ENCODE assay signal across 11 mouse cellular contexts in the genomic region with DNA sequence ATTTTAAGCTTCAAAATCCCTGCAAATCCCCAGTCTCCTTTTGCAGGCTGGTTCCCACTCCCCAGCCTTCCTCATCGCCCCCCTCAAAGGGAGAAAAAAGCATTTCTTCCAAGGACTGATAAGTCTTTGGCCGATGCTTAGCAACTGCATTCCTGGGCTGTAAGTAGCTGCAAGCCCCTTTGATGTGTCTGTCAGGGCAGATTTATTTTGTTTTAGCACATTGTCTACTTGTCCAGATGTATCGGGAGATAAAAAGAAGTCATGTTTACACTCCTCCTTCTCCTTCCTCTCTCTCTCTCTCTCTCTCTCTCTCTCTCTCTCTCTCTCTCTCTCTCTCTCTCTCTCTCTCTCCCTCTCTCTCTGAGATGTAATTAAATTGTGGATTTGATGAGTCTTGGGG.
DNase-seq lines count a peak whose midpoint lies in the region; ATAC-seq lines count a peak whose summit lies in the region.
"Had no signal": no experiment of that assay in that cellular context is flagged by ENCODE, and none has a peak within 500 bp of the region (broad histone marks: within the 10 kb centered on the region; RNA-seq: fewer than 3 reads in every experiment).

No protein-coding gene starts in this region.

- H3K27ac ChIP-seq in forebrain, embryonic 11.5 days (ENCODE audit: low read depth, low read length), result peak overlapping the region; percentile 52
- H3K27ac ChIP-seq in forebrain, embryonic 15.5 days (replicated peaks), result no peak overlapping the region
- peak overlapping the region; percentile 78 for H3K27ac ChIP-seq in lung, embryonic 15.5 days
- no peak overlapping the region for H3K27ac ChIP-seq in intestine, embryonic 16.5 days (ENCODE audit: low read length)
- H3K27ac ChIP-seq in stomach, embryonic 15.5 days, result peak overlapping the region; percentile 42; the same call in 1 of the 2 replicates

- H3K9me3 ChIP-seq in forebrain, embryonic 11.5 days (ENCODE audit: control insufficient read depth, low read length), result no peaks in the 10 kb centered on the region
- no peaks in the 10 kb centered on the region for H3K9me3 ChIP-seq in forebrain, embryonic 15.5 days
- H3K9me3 ChIP-seq in lung, embryonic 15.5 days, result no peaks in the 10 kb centered on the region
- H3K9me3 ChIP-seq in intestine, embryonic 16.5 days (ENCODE audit: control insufficient read depth, low read length), result no peaks in the 10 kb centered on the region
- no peaks in the 10 kb centered on the region for H3K9me3 ChIP-seq in stomach, embryonic 15.5 days

- H3K4me1 ChIP-seq in forebrain, embryonic 11.5 days (replicated peaks; ENCODE audit: control insufficient read depth, insufficient read depth, low read length), result peaks cover 2% of the 10 kb centered on the region; the same call in 1 of the 2 replicates
- H3K4me1 ChIP-seq in forebrain, embryonic 15.5 days, result peaks cover 9% of the 10 kb centered on the region
- peaks cover 58% of the 10 kb centered on the region for H3K4me1 ChIP-seq in lung, embryonic 15.5 days
- peaks cover 32% of the 10 kb centered on the region for H3K4me1 ChIP-seq in intestine, embryonic 16.5 days (ENCODE audit: control insufficient read depth, insufficient read depth, low read length)
- H3K4me1 ChIP-seq in stomach, embryonic 15.5 days, result peaks cover 26% of the 10 kb centered on the region

- ATAC-seq in forebrain, embryonic 11.5 days (replicated peaks; ENCODE audit: low FRiP score), result no peak
- no peak for ATAC-seq in forebrain, embryonic 15.5 days (replicated peaks)
- peak; percentile 51; the same call in 1 of the 2 replicates for ATAC-seq in lung, embryonic 15.5 days (ENCODE audit: borderline replicate concordance, extremely low read depth, low FRiP score, low TSS enrichment)
- ATAC-seq in intestine, embryonic 16.5 days, result no peak
- no peak for ATAC-seq in stomach, embryonic 15.5 days (ENCODE audit: insufficient read depth, low FRiP score, low read depth)
- ATAC-seq in activated CD4-positive, CD25-positive, alpha-beta regulatory T cell, adult 4 months, result no peak

- DNase-seq in forebrain, embryonic 11.5 days (ENCODE audit: low spot score), result no peak
- no peak for DNase-seq in lung, postnatal 25 days (ENCODE audit: low spot score)
- no peak for DNase-seq in c-Kit-positive CD71-positive TER-119-positive erythroid progenitor cells, embryonic 14.5 days (ENCODE audit: low spot score)
- DNase-seq: cerebellum, postnatal 14 days; gastrocnemius, postnatal 25 days; right cerebral cortex, postnatal 4 days had no signal

- no peak overlapping the region for H3K9ac ChIP-seq in forebrain, embryonic 11.5 days (ENCODE audit: low read length)
- H3K9ac ChIP-seq in forebrain, embryonic 15.5 days (replicated peaks), result no peak overlapping the region
- H3K9ac ChIP-seq in lung, embryonic 15.5 days, result no peak overlapping the region
- H3K9ac ChIP-seq in intestine, embryonic 16.5 days (ENCODE audit: low read depth, low read length), result no peak overlapping the region
- H3K9ac ChIP-seq in stomach, embryonic 15.5 days, result no peak overlapping the region

- no peak overlapping the region for H3K4me3 ChIP-seq in forebrain, embryonic 11.5 days (ENCODE audit: low read depth, low read length)
- no peak overlapping the region for H3K4me3 ChIP-seq in forebrain, embryonic 15.5 days
- H3K4me3 ChIP-seq in lung, embryonic 15.5 days, result no peak overlapping the region
- H3K4me3 ChIP-seq in intestine, embryonic 16.5 days (ENCODE audit: low read length), result no peak overlapping the region
- H3K4me3 ChIP-seq in stomach, embryonic 15.5 days (replicated peaks), result no peak overlapping the region

- H3K4me2 ChIP-seq in forebrain, embryonic 11.5 days (ENCODE audit: low read depth, low read length, severe bottlenecking), result peak overlapping the region; percentile 38; the same call in 1 of the 2 replicates
- no peak overlapping the region for H3K4me2 ChIP-seq in forebrain, embryonic 15.5 days (replicated peaks)
- peak overlapping the region; percentile 40 for H3K4me2 ChIP-seq in lung, embryonic 15.5 days
- 0 out of 2 replicates have a peak overlapping the region, but pooled peaks have one; percentile 50 for H3K4me2 ChIP-seq in intestine, embryonic 16.5 days (ENCODE audit: low read depth, low read length)
- H3K4me2 ChIP-seq in stomach, embryonic 15.5 days, result peak overlapping the region; percentile 41; the same call in 1 of the 2 replicates

- WGBS in forebrain, embryonic 11.5 days, result 7% methylated on average over 3 of the region's 3 CpGs
- 11% methylated on average over 3 of the region's 3 CpGs for WGBS in forebrain, embryonic 15.5 days
- 5% methylated on average over 3 of the region's 3 CpGs for WGBS in lung, embryonic 15.5 days
- WGBS in intestine, embryonic 16.5 days, result 22% methylated on average over 3 of the region's 3 CpGs
- 11% methylated on average over 3 of the region's 3 CpGs for WGBS in stomach, embryonic 15.5 days

- peaks cover 11% of the 10 kb centered on the region for H3K27me3 ChIP-seq in forebrain, embryonic 11.5 days (ENCODE audit: control insufficient read depth, insufficient read depth, low read length)
- H3K27me3 ChIP-seq in forebrain, embryonic 15.5 days, result peaks cover 20% of the 10 kb centered on the region
- no peaks in the 10 kb centered on the region for H3K27me3 ChIP-seq in lung, embryonic 15.5 days
- no peaks in the 10 kb centered on the region for H3K27me3 ChIP-seq in intestine, embryonic 16.5 days (replicated peaks; ENCODE audit: control insufficient read depth, insufficient read depth, low read length)
- no peaks in the 10 kb centered on the region for H3K27me3 ChIP-seq in stomach, embryonic 15.5 days (replicated peaks)

- H3K36me3 ChIP-seq in forebrain, embryonic 11.5 days (ENCODE audit: control insufficient read depth, insufficient read depth, low read length), result no peaks in the 10 kb centered on the region
- no peaks in the 10 kb centered on the region for H3K36me3 ChIP-seq in forebrain, embryonic 15.5 days
- H3K36me3 ChIP-seq in lung, embryonic 15.5 days, result no peaks in the 10 kb centered on the region
- no peaks in the 10 kb centered on the region for H3K36me3 ChIP-seq in intestine, embryonic 16.5 days (ENCODE audit: control insufficient read depth, insufficient read depth, low read length)
- no peaks in the 10 kb centered on the region for H3K36me3 ChIP-seq in stomach, embryonic 15.5 days

Comparison
In these comparisons a context has a peak if more than half of its experiments do, and no peak if none do; other contexts are left out.
1. H3K27ac ChIP-seq: peak in forebrain, embryonic 11.5 days (single experiment), lung, embryonic 15.5 days (single experiment) and stomach, embryonic 15.5 days (single experiment); none in forebrain, embryonic 15.5 days (single experiment) and intestine, embryonic 16.5 days (single experiment).